Mouse (Mus musculus) hindbrain, embryonic 16.5 days (tissue): ENCODE results near the gene Cd207. TPM values are rescaled to one million over a fixed set of nuclear protein-coding genes. Genes with fewer than 3 reads are reported as not detected.

Experiments used
- ATAC-seq: fragments of 200-750 bp; cut with Nextera tagmentation; 2 replicates; pipeline ENCODE4 v1.8.0; 2017; ENCODE audit warnings: moderate TSS enrichment, moderate library complexity
- H3K27ac ChIP-seq: fragments of 300-500 bp; sonication (generic); 2 replicates; pipeline ENCODE4 v1.5.1; 2014; ENCODE audit warnings: low read depth, mild to moderate bottlenecking, control low read depth, low read length, moderate library complexity
- H3K27me3 ChIP-seq: fragments of 300-500 bp; sonication (generic); replicated peaks from 2 replicates; pipeline ENCODE4 v1.6.1; 2014; ENCODE audit warnings: low read length; ENCODE audit not compliant: control insufficient read depth, insufficient read depth
- H3K36me3 ChIP-seq: fragments of 300-500 bp; sonication (generic); 2 replicates; pipeline ENCODE4 v1.6.1; 2014; ENCODE audit warnings: mild to moderate bottlenecking, low read length, moderate library complexity, mixed read lengths; ENCODE audit not compliant: control insufficient read depth, insufficient read depth
- H3K4me1 ChIP-seq: fragments of 300-500 bp; sonication (generic); 2 replicates; pipeline ENCODE4 v1.6.1; 2014; ENCODE audit warnings: low read depth, low read length; ENCODE audit not compliant: control insufficient read depth, insufficient read depth
- H3K4me2 ChIP-seq: fragments of 300-500 bp; sonication (generic); 2 replicates; pipeline ENCODE4 v1.6.1; 2014; ENCODE audit warnings: mild to moderate bottlenecking, low read length, control low read depth, moderate library complexity
- H3K4me3 ChIP-seq: fragments of 300-500 bp; sonication (generic); 2 replicates; pipeline ENCODE4 v1.5.1; 2014; ENCODE audit warnings: mild to moderate bottlenecking, low read length, control low read depth, moderate library complexity
- H3K9ac ChIP-seq: fragments of 300-500 bp; sonication (generic); 2 replicates; pipeline ENCODE4 v1.6.1; 2014; ENCODE audit warnings: low read depth, mild to moderate bottlenecking, control low read depth, low read length, moderate library complexity
- H3K9me3 ChIP-seq: fragments of 300-500 bp; sonication (generic); 2 replicates; pipeline ENCODE4 v1.6.1; 2014; ENCODE audit warnings: mild to moderate bottlenecking, low read length, moderate library complexity; ENCODE audit not compliant: control insufficient read depth
- WGBS: fragments of 180-500 bp; shearing (Covaris S2); extraction: QIAGEN DNeasy Blood & Tissue Kit; methylation state at CpG from one replicate; pipeline ENCODE4 v1.1.7; 2014; 5-methylcytosine and 5-hydroxymethylcytosine counted together
- polyA plus RNA-seq: library from polyadenylated mRNA; unstranded; fragments of >200 nt; fragmentation: Nextera tagmentation; extraction: Ambion mirVana; gene quantifications from 2 replicates; pipeline ENCODE4 v1.2.1, GENCODE M21; 2015

The Cd207 gene
- polyA plus RNA-seq, 1 experiment from 2014 or later, result not detected

- Histone ChIP-seq H3K27me3 (peaks cover 70% of the 10 kb centered on the region), H3K36me3 (no peaks in the 10 kb centered on the region), H3K27ac (no peak overlapping the region), H3K9me3 (no peaks in the 10 kb centered on the region), H3K4me2 (no peak overlapping the region), H3K4me1 (no peaks in the 10 kb centered on the region), H3K4me3 (no peak overlapping the region), H3K9ac (no peak overlapping the region)
- no peak for ATAC-seq
- WGBS, result under 1% methylated on average over 11 of the region's 11 CpGs
Measured at GRCm38 (mm10) chr6:83701001-83701400, 23.3 kb upstream of the Cd207 start.

GRCm38 (mm10) chr6:83699971-83700370 is 22.3 kb upstream of the Cd207 start:
- Histone ChIP-seq H3K4me2 (no peak overlapping the region), H3K27me3 (peaks cover 71% of the 10 kb centered on the region), H3K27ac (no peak overlapping the region), H3K4me1 (no peaks in the 10 kb centered on the region), H3K4me3 (no peak overlapping the region), H3K9me3 (no peaks in the 10 kb centered on the region), H3K9ac (no peak overlapping the region), H3K36me3 (no peaks in the 10 kb centered on the region)
- 6% methylated on average over 5 of the region's 5 CpGs for WGBS
- no peak for ATAC-seq

- no peak overlapping the region for H3K4me3 ChIP-seq
- ATAC-seq, result no peak
- H3K4me1 ChIP-seq, result no peaks in the 10 kb centered on the region
- no peaks in the 10 kb centered on the region for H3K9me3 ChIP-seq
- no peak overlapping the region for H3K4me2 ChIP-seq
- whole genome bisulfite sequencing, result 3% methylated on average over 8 of the region's 8 CpGs
- no peaks in the 10 kb centered on the region for H3K36me3 ChIP-seq
- peaks cover 75% of the 10 kb centered on the region for H3K27me3 ChIP-seq
- no peak overlapping the region for H3K9ac ChIP-seq
- H3K27ac ChIP-seq, result no peak overlapping the region
Measured at GRCm38 (mm10) chr6:83697932-83698331, 20.3 kb upstream of the Cd207 start.

GRCm38 (mm10) chr6:83696684-83697083 is 19.0 kb upstream of the Cd207 start:
- Histone ChIP-seq H3K9ac (no peak overlapping the region), H3K4me1 (no peaks in the 10 kb centered on the region), H3K4me2 (no peak overlapping the region), H3K27ac (no peak overlapping the region), H3K27me3 (peaks cover 84% of the 10 kb centered on the region), H3K9me3 (no peaks in the 10 kb centered on the region), H3K4me3 (no peak overlapping the region), H3K36me3 (no peaks in the 10 kb centered on the region)
- WGBS, result 2% methylated on average over 7 of the region's 7 CpGs
- ATAC-seq, result no peak

GRCm38 (mm10) chr6:83695731-83696130 is 18.1 kb upstream of the Cd207 start:
- H3K27ac ChIP-seq, result no peak overlapping the region
- no peaks in the 10 kb centered on the region for H3K9me3 ChIP-seq
- H3K4me1 ChIP-seq, result no peaks in the 10 kb centered on the region
- WGBS, result 9% methylated on average over 3 of the region's 3 CpGs
- H3K36me3 ChIP-seq, result no peaks in the 10 kb centered on the region
- no peak for ATAC-seq
- peaks cover 89% of the 10 kb centered on the region for H3K27me3 ChIP-seq
- H3K4me2 ChIP-seq, result no peak overlapping the region
- no peak overlapping the region for H3K4me3 ChIP-seq
- no peak overlapping the region for H3K9ac ChIP-seq

- Histone ChIP-seq H3K9ac (no peak overlapping the region), H3K27ac (no peak overlapping the region)
- no peak for ATAC-seq
Measured at GRCm38 (mm10) chr6:83693835-83694234, 16.2 kb upstream of the Cd207 start.

GRCm38 (mm10) chr6:83692962-83693361 is 15.3 kb upstream of the Cd207 start:
- Histone ChIP-seq H3K4me2 (no peak overlapping the region), H3K9ac (no peak overlapping the region), H3K4me1 (no peaks in the 10 kb centered on the region), H3K4me3 (no peak overlapping the region), H3K27me3 (peaks cover 78% of the 10 kb centered on the region), H3K27ac (no peak overlapping the region), H3K36me3 (no peaks in the 10 kb centered on the region), H3K9me3 (no peaks in the 10 kb centered on the region)
- 1% methylated on average over 12 of the region's 12 CpGs for WGBS
- no peak for ATAC-seq

More at GRCm38 (mm10) chr6:83693835-83694234, 16.2 kb upstream of the Cd207 start:
- no peak overlapping the region for H3K4me2 ChIP-seq
- no peaks in the 10 kb centered on the region for H3K36me3 ChIP-seq
- H3K27me3 ChIP-seq, result peaks cover 86% of the 10 kb centered on the region
- WGBS, result 0% methylated on average over 9 of the region's 9 CpGs
- no peak overlapping the region for H3K4me3 ChIP-seq
- H3K4me1 ChIP-seq, result no peaks in the 10 kb centered on the region
- H3K9me3 ChIP-seq, result no peaks in the 10 kb centered on the region

GRCm38 (mm10) chr6:83690936-83691335 is 13.3 kb upstream of the Cd207 start:
- 71% methylated on average over 2 of the region's 2 CpGs for WGBS
- ATAC-seq, result no peak
- Histone ChIP-seq H3K27ac (no peak overlapping the region), H3K4me3 (no peak overlapping the region), H3K9ac (no peak overlapping the region), H3K4me1 (no peaks in the 10 kb centered on the region), H3K9me3 (no peaks in the 10 kb centered on the region), H3K27me3 (peaks cover 61% of the 10 kb centered on the region), H3K36me3 (no peaks in the 10 kb centered on the region), H3K4me2 (no peak overlapping the region)

- no peaks in the 10 kb centered on the region for H3K9me3 ChIP-seq
- WGBS, result 20% methylated on average over 4 of the region's 5 CpGs
- ATAC-seq, result no peak
- H3K27me3 ChIP-seq, result peaks cover 54% of the 10 kb centered on the region
- no peak overlapping the region for H3K4me2 ChIP-seq
- no peak overlapping the region for H3K27ac ChIP-seq
- H3K36me3 ChIP-seq, result no peaks in the 10 kb centered on the region
- H3K4me3 ChIP-seq, result no peak overlapping the region
- H3K9ac ChIP-seq, result no peak overlapping the region
- H3K4me1 ChIP-seq, result no peaks in the 10 kb centered on the region
Measured at GRCm38 (mm10) chr6:83690277-83690676, 12.6 kb upstream of the Cd207 start.

GRCm38 (mm10) chr6:83689374-83689773 is 11.7 kb upstream of the Cd207 start:
- WGBS, result 83% methylated on average over 4 of the region's 4 CpGs
- Histone ChIP-seq H3K4me2 (no peak overlapping the region), H3K27me3 (peaks cover 45% of the 10 kb centered on the region), H3K9me3 (no peaks in the 10 kb centered on the region), H3K4me3 (no peak overlapping the region), H3K36me3 (no peaks in the 10 kb centered on the region), H3K27ac (no peak overlapping the region), H3K9ac (no peak overlapping the region), H3K4me1 (no peaks in the 10 kb centered on the region)
- ATAC-seq, result no peak
